Mouse (Mus musculus) embryonic facial prominence, embryonic 14.5 days (tissue): ENCODE measurements around the gene Cnst. TPM values are rescaled to one million over a fixed set of nuclear protein-coding genes. Genes with fewer than 3 reads are reported as not detected.

Experiments
- ATAC-seq: fragments of 200-750 bp; cut with Nextera tagmentation; 2 replicates; pipeline ENCODE4 v1.8.0; 2017; ENCODE audit warnings: low read depth, moderate number of reproducible peaks, moderate TSS enrichment
- DNase-seq: peaks from one replicate; pipeline ENCODE4 v3.0.0-alpha.2; 2015; ENCODE audit warnings: low spot score
- H3K27ac ChIP-seq: fragments of 300-500 bp; sonication (generic); replicated peaks from 2 replicates; pipeline ENCODE4 v1.5.1; 2014; ENCODE audit warnings: low read depth, mild to moderate bottlenecking, low read length, moderate library complexity
- H3K27me3 ChIP-seq: fragments of 300-500 bp; sonication (generic); replicated peaks from 2 replicates; pipeline ENCODE4 v1.6.1; 2014; ENCODE audit warnings: low read length; ENCODE audit not compliant: control insufficient read depth, insufficient read depth
- H3K36me3 ChIP-seq: fragments of 300-500 bp; sonication (generic); 2 replicates; pipeline ENCODE4 v1.6.1; 2014; ENCODE audit warnings: low read length, mixed read lengths; ENCODE audit not compliant: control insufficient read depth, insufficient read depth
- H3K4me1 ChIP-seq: fragments of 300-500 bp; sonication (generic); 2 replicates; pipeline ENCODE4 v1.6.1; 2014; ENCODE audit warnings: antibody characterized with exemption, low read length; ENCODE audit not compliant: control insufficient read depth, insufficient read depth
- H3K4me2 ChIP-seq: fragments of 300-500 bp; sonication (generic); 2 replicates; pipeline ENCODE4 v1.6.1; 2014; ENCODE audit warnings: low read depth, mild to moderate bottlenecking, low read length, moderate library complexity, mixed read lengths
- H3K4me3 ChIP-seq: fragments of 300-500 bp; sonication (generic); 2 replicates; pipeline ENCODE4 v1.5.1; 2014; ENCODE audit warnings: low read depth, mild to moderate bottlenecking, low read length
- H3K9ac ChIP-seq: fragments of 300-500 bp; sonication (generic); 2 replicates; pipeline ENCODE4 v1.6.1; 2014; ENCODE audit warnings: low read depth, mild to moderate bottlenecking, low read length, moderate library complexity, mixed read lengths
- H3K9me3 ChIP-seq: fragments of 300-500 bp; sonication (generic); 2 replicates; pipeline ENCODE4 v1.6.1; 2016; ENCODE audit warnings: low read length; ENCODE audit not compliant: control insufficient read depth
- WGBS: fragments of 180-500 bp; shearing (Covaris S2); extraction: QIAGEN DNeasy Blood & Tissue Kit; methylation state at CpG from one replicate; pipeline ENCODE4 v1.1.7; 2014; 5-methylcytosine and 5-hydroxymethylcytosine counted together
- polyA plus RNA-seq: library from polyadenylated mRNA; unstranded; fragments of >200 nt; fragmentation: Nextera tagmentation; extraction: Ambion mirVana; gene quantifications from 2 replicates; pipeline ENCODE4 v1.2.1, GENCODE M21; 2014

Cnst gene
- polyA plus RNA-seq, 1 experiment from 2014 or later: 15.8 TPM

- 71% methylated on average over 8 of the region's 8 CpGs for WGBS
- H3K4me2 ChIP-seq: no peak overlapping the region
- H3K36me3 ChIP-seq: peaks cover 15% of the 10 kb centered on the region
- H3K9me3 ChIP-seq: no peaks in the 10 kb centered on the region
- no peak overlapping the region for H3K27ac ChIP-seq
- DNase-seq (no peak), ATAC-seq (no peak)
- no peaks in the 10 kb centered on the region for H3K27me3 ChIP-seq
- H3K9ac ChIP-seq: no peak overlapping the region
- no peak overlapping the region for H3K4me3 ChIP-seq
- H3K4me1 ChIP-seq: no peaks in the 10 kb centered on the region
Observed at GRCm38 (mm10) chr1:179580200-179580599, 34.0 kb downstream of the Cnst start.

- ATAC-seq (no peak), DNase-seq (no peak)
- Histone ChIP-seq H3K4me2 (no peak overlapping the region), H3K36me3 (peaks cover 15% of the 10 kb centered on the region), H3K4me1 (no peaks in the 10 kb centered on the region), H3K27me3 (no peaks in the 10 kb centered on the region), H3K9ac (no peak overlapping the region), H3K4me3 (no peak overlapping the region), H3K27ac (no peak overlapping the region), H3K9me3 (no peaks in the 10 kb centered on the region)
- WGBS: 79% methylated on average over 10 of the region's 10 CpGs
Observed at GRCm38 (mm10) chr1:179581422-179581821, 35.3 kb downstream of the Cnst start.

GRCm38 (mm10) chr1:179582021-179582433 lies 35.9 kb downstream of the Cnst start:
- H3K4me2 ChIP-seq: no peak overlapping the region
- ATAC-seq (no peak), DNase-seq (no peak)
- no peak overlapping the region for H3K27ac ChIP-seq
- H3K36me3 ChIP-seq: peaks cover 15% of the 10 kb centered on the region
- H3K27me3 ChIP-seq: no peaks in the 10 kb centered on the region
- H3K4me3 ChIP-seq: no peak overlapping the region
- 55% methylated on average over 6 of the region's 6 CpGs for WGBS
- no peaks in the 10 kb centered on the region for H3K9me3 ChIP-seq
- H3K9ac ChIP-seq: no peak overlapping the region
- H3K4me1 ChIP-seq: peaks cover 5% of the 10 kb centered on the region; the same call in 1 of the 2 replicates

GRCm38 (mm10) chr1:179583090-179583489 lies 36.9 kb downstream of the Cnst start:
- no peak for DNase-seq
- 94% methylated on average over 3 of the region's 3 CpGs for WGBS
- Histone ChIP-seq H3K9ac (no peak overlapping the region), H3K4me3 (no peak overlapping the region), H3K9me3 (no peaks in the 10 kb centered on the region), H3K36me3 (peaks cover 15% of the 10 kb centered on the region), H3K27ac (no peak overlapping the region), H3K4me1 (peaks cover 11% of the 10 kb centered on the region; the same call in 1 of the 2 replicates), H3K4me2 (no peak overlapping the region), H3K27me3 (no peaks in the 10 kb centered on the region)
- no peak for ATAC-seq

GRCm38 (mm10) chr1:179584220-179584619 lies 38.0 kb downstream of the Cnst start:
- Histone ChIP-seq H3K36me3 (peaks cover 15% of the 10 kb centered on the region), H3K9ac (no peak overlapping the region), H3K4me2 (no peak overlapping the region), H3K4me3 (no peak overlapping the region), H3K27me3 (no peaks in the 10 kb centered on the region), H3K9me3 (no peaks in the 10 kb centered on the region), H3K27ac (no peak overlapping the region), H3K4me1 (peaks cover 11% of the 10 kb centered on the region; the same call in 1 of the 2 replicates)
- DNase-seq: no peak
- WGBS: 84% methylated on average over 4 of the region's 4 CpGs
- ATAC-seq: no peak

- H3K4me2 ChIP-seq: no peak overlapping the region
- no peaks in the 10 kb centered on the region for H3K27me3 ChIP-seq
- peaks cover 11% of the 10 kb centered on the region; the same call in 1 of the 2 replicates for H3K4me1 ChIP-seq
- no peak overlapping the region for H3K9ac ChIP-seq
- H3K27ac ChIP-seq: no peak overlapping the region
- H3K4me3 ChIP-seq: no peak overlapping the region
- WGBS: 76% methylated on average over 9 of the region's 9 CpGs
- DNase-seq (no peak), ATAC-seq (no peak)
- H3K36me3 ChIP-seq: 0 out of 2 replicates have a peak, but pooled peaks cover under 1% of the 10 kb centered on the region
- H3K9me3 ChIP-seq: no peaks in the 10 kb centered on the region
Observed at GRCm38 (mm10) chr1:179585646-179586045, 39.5 kb downstream of the Cnst start.

- H3K27me3 ChIP-seq: no peaks in the 10 kb centered on the region
- no peak overlapping the region for H3K27ac ChIP-seq
- H3K9me3 ChIP-seq: no peaks in the 10 kb centered on the region
- 27% methylated on average over 3 of the region's 3 CpGs for WGBS
- ATAC-seq (peak; percentile 44; the same call in 1 of the 2 replicates), DNase-seq (no peak)
- no peak overlapping the region for H3K4me3 ChIP-seq
- no peak overlapping the region; the same call in 1 of the 2 replicates for H3K4me2 ChIP-seq
- no peak overlapping the region for H3K9ac ChIP-seq
- no peaks in the 10 kb centered on the region for H3K36me3 ChIP-seq
- H3K4me1 ChIP-seq: peaks cover 11% of the 10 kb centered on the region; the same call in 1 of the 2 replicates
Observed at GRCm38 (mm10) chr1:179586430-179587095, 40.4 kb downstream of the Cnst start.

- no peak overlapping the region for H3K4me3 ChIP-seq
- no peaks in the 10 kb centered on the region for H3K27me3 ChIP-seq
- 69% methylated on average over 4 of the region's 4 CpGs for WGBS
- no peaks in the 10 kb centered on the region for H3K9me3 ChIP-seq
- no peak overlapping the region for H3K4me2 ChIP-seq
- no peak for DNase-seq
- no peak overlapping the region for H3K9ac ChIP-seq
- peaks cover 11% of the 10 kb centered on the region; the same call in 1 of the 2 replicates for H3K4me1 ChIP-seq
- H3K27ac ChIP-seq: no peak overlapping the region
- no peak for ATAC-seq
- H3K36me3 ChIP-seq: peaks cover 8% of the 10 kb centered on the region; the same call in 1 of the 2 replicates
Observed at GRCm38 (mm10) chr1:179588230-179588629, 42.1 kb downstream of the Cnst start.

- Histone ChIP-seq H3K27ac (no peak overlapping the region), H3K4me2 (no peak overlapping the region), H3K27me3 (no peaks in the 10 kb centered on the region), H3K9ac (no peak overlapping the region), H3K4me3 (no peak overlapping the region), H3K9me3 (no peaks in the 10 kb centered on the region), H3K36me3 (peaks cover 13% of the 10 kb centered on the region; the same call in 1 of the 2 replicates), H3K4me1 (peaks cover 10% of the 10 kb centered on the region; the same call in 1 of the 2 replicates)
- peak; percentile 78 for ATAC-seq
- no peak for DNase-seq
- 76% methylated on average over 12 of the region's 12 CpGs for WGBS
Observed at GRCm38 (mm10) chr1:179591639-179592038, 45.5 kb downstream of the Cnst start.
